Mouse (Mus musculus) kidney, postnatal 36 days (tissue): ENCODE measurements around the gene Abcb9.
A peak's percentile ranks its signal among the peaks of the same experiment; 100 is the strongest.
"Not testable (repeated sequence)": the region's sequence is repeated elsewhere in the genome, so short reads cannot be mapped to it uniquely, and the experiment has no call there.

Experiments used
- DNase-seq, 2 experiments: peaks; one replicate each; pipeline ENCODE4 v3.0.0; 2021 to 2022; ENCODE audit warnings: mixed read lengths in 2 of 2

Gene Abcb9

DNA sequence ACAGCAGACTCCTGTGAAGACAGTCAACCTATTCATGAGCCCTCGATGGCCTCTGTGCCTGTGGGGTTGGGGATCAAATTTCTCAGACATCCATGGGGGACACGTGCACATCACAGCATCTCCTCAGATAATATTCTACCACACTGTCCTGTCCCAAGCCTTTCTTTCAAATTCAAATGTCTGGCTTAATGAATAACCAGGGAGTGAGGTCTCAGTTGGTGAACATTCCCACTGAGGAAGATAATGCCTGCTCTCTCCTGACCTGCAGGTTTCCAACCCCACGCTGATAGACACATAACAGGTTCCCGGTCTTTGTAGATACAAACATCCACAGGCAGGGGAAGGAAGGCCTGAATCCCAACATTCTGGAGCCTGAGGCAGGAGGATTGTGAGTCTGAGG is 38.6 kb downstream of the Abcb9 start:
- no peak for DNase-seq

DNA sequence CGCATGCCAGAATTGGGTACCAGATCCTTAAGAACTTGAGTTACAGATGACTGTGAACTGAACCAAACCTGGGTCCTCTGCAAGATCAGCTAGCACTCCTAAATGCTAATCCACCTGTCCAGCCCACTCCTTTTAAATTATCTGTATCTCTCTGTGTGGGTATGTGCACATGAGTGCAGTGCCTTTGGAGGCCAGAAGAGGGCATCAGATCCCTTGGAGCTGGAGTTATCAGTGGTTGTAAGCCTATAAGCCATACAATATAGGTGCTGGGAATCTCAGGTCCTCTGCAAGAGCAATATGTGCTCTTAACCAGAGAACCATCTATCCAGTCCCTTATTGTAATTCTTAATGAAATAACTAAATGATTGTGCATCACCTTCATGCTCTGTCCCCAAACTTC is 39.4 kb downstream of the Abcb9 start:
- no peak for DNase-seq

DNA sequence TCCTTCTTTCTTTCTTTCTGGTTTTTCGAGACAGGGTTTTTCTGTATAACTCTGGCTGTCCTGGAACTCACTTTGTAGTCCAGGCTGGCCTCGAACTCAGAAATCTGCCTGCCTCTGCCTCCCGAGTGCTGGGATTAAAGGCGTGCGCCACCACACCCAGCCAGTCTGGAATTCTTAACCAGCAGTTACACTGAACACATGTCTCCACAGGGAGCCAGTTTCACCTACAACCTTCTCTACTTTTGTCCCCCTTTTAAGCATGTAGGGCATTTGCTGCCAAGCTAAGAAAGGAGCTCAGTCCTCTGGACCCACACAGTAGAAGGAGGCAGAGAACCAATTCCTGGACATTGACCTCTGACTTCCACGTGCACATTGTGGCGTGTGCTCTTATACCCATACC is 43.0 kb downstream of the Abcb9 start:
- DNase-seq = not testable (repeated sequence)

DNA sequence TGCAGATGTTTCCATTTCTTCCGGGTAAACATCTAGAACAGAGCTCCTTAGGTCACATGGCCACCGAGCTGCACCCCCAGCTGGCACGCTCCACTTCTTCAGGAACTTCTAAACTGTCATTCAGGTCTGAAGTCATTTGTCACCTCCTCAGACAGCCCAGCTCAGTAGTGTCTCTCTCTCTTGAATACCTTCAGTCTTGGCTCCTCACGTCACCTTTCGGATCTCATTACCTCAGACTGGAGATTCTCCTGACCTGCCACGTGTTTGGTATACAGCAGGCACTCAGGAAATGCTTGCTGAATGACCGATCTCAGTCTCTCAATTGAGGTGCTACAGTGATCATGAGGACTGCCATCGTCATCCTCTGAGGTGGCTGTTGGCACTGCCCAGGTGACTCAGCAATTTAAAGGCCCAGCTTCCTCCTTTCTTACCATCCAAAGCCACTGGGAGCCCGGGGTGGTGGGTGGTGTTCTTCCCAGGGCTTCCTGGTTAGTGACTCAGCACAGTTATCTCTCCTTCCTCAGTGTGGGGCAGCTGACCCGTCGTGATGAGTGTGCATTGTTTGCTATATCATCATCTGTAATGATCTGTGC is 43.6 kb downstream of the Abcb9 start:
- DNase-seq = no peak

DNA sequence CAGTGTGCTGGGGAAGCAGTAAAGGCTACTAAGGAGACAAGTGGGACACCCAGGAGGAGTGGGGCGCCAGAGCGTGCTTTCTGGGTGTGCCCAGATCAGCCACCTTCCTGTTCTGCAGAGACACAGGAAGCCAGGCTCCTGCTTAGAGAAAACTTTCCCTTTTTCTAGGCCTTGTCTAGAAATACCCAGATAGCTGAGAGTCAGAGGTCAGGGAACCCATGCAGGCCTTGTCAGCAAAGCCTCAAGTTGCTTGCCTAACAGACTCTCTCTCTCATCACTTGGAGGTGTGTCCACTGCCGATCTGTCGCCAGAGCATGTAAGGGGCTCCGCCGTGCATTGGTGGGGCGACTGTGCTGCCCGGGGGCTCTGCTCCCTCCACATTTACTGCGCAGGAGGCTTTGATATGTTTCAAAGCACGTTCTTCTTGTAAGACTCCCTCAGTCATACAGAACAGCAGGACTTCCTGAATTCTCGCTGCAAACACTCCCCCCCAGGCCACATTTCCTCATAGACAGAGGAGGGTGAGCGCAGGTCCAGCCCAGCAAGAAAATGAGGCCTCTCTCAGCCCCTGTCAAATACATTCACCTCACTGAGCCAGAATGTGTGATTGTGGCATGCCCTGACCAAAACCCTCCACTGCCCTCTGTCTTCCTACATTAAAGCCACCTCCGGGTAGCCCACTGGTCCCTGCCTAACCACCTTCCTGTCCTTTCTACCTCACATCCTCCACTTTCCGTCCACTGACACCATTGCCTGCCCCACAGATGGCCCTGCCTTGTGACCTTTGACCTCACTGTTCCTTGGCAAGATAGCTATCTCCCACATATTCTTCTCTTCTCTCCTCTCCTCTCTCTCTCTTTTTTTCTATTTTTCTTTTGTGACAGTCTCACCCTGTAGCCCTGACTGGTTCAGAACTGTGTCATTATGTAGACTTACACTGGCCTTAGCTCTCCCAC is 45.2 kb downstream of the Abcb9 start:
- DNase-seq = peak in 1 of 2 experiments; percentile 32

DNA sequence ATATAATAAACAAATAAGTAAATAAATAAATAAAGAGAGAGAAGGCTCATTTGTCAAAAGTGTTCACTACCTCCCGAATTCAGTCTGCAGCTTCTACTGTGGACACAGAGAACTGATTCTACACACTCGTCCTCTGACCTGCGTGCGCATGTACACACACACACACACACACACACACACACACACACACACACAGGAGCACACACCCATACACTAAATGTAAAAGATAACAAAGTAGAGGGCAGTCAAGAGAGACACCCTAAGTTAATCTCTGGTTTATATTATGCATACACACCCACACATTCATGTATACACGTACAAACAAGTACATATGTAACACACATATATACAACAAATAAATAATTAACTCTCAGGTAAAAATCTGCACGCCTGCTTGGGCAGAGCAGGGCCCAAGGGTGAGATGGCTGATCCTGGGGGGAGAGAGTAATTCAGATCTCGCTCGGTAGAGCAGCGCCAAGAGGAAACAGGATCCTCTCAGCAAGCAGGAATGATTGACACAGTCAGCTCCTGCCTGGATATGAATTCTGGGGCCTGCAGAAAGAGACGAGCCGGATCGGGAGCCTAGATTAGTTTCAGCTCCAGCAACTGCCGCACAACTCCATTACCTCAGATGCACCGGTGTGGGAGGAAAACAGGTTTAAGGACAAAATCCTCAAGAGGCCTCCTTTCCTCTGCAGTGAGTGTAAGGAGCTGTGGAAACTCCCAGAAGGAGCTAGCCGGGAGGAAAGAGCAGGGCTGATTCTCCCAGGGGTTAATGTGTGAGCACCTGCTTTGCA is 46.2 kb downstream of the Abcb9 start:
- no peak for DNase-seq

DNA sequence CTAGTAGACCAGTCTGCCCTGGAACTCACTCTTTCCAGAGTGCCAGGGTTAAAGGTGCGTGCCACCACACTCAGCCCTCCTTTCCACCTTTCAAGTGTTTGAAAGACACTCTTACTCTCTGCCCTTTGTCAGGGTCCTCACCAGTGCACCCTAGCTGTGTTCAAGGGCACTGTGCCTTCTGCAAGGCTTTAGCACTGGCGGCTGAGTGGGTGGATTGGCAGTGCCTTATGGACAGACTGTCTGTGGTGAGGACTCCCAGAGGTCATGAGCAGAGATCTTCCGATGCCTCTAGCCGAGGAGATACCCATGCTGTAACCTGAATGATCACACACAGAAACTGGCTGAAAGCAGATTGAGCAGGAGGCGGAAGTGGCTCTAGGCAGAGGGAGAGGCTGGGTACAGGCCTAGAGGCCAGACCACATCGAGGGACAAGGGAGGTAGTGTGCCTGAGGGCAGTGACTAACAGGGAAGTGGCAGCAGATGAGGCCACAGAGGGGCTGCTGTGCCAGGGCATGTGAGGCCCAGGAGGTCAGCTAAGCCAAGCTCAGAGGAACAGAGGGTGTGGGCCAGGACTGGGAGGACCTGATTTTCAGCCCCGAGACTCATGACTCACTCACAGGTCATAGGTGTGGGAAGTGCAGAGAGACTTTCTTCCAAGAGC is 48.7 kb downstream of the Abcb9 start:
- DNase-seq = no peak

DNA sequence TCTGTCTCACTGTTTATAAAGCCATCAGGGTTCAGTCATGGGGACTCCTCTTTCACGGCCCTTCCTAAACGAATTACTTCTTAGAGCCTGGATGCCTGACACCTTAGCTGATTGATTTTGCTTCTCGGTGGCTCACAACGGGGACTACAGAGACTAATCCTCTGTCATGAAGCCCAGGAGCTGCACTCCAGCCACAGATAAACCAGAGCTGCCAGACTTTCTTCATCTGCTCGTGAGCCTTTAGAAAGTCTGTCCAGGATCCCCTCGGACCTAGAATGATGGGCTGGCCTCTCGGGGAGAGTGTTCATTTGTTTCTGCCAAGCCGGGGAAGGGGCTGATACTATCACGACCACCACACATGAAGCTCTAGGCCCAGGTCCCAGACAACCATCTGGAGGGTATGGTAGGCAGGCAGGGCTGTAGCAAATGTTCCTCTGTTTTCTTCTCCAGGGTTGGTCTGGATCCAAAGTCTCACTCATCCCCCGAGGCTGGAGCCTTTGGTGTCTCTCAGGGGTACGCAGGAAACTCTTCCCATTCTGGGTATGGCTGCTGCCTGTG is 50.1 kb downstream of the Abcb9 start:
- DNase-seq = no peak

DNA sequence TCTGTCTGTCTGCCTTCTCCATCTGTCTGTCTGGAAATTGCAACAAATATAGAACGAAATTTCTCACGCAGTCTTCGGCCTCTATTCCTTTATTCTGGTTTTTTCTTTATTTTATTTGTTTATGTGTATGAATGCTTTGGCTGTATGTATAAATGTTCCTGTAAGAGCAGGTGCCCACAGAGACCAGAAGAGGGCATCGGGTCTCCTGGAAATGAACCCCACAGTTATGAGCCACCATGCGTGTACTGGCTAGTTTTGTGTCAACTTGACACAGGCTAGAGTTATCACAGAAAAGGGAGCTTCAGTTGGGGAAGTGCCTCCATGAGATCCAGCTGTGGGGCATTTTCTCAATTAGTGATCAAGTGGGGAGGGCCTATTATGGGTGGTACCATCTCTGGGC is 51.6 kb downstream of the Abcb9 start:
- no peak for DNase-seq

DNA sequence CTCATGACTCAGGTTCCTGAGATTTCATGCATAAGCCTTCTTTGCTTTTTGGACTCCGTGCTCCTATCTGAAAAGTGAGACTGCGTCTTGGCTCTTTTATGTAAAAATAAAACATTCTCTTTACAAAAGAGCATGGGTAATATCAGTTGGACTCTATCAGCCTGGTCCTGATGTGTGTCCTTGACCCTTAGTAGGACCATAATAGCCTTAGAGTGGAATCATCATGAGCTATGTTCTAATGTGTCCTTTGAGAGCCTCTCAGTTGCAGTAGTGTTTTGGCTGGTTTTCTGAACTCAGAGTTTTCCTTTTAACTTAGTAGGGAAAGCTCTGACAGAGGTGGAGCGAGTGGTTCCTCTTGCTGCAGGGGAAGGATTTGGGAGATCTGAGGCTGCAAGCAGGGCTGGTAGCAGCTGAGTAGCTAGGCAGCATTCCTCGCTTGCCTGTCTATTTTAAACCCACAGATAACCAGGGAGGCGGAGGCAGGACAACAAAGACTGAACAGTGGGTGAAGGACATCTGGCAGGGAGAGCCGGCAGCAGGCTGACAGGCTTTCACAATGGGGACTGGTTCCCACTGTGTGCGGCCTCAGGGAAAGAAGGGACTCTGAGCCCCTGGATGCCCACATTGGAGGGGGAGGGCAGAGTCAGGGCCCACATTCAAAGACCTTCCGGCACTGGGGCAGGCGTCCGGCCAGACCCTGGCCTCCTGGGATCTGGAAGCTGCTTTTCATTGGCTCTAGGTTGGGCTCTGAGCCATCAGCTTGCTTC is 52.2 kb downstream of the Abcb9 start:
- DNase-seq = peak in 1 of 2 experiments; percentile 61

DNA sequence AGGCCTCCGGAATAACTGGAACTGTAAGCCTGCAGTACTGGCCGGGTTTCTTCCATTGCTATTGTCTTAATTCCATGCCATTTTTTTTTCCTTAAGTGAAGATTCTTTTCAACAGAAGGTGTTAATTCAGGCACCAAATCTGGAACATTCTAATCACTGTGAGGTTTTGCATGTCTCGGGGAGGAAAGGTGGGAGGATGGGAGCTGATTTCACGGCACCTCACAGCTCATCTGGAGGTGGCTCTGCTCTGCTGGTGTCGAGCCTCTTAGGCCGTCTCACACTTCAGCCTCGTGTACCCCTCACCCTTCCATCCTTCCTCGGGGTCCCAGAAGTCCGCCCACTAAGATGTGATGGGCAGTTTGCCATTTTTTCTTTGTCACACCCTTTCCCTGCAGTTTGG is 54.5 kb downstream of the Abcb9 start:
- DNase-seq = no peak

DNA sequence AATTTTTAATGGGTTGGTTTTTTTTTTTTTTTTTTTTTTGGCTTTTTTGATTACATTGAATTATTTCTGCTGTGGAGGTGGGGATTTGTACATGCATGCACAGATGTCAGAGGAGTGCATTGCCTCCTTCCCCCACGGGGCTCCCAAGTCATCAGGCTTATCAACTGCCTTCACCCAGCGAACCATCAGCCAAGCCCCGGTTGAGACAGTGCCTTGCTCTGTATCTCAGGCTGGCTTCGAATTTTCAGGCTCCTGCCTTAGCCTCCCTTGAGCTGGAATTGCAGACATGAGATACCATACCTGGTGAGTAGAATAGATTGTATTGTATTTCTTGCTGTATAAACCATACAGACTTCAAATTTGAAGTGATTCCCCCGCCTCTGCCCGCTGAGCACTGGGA is 56.0 kb downstream of the Abcb9 start:
- DNase-seq = no peak

DNA sequence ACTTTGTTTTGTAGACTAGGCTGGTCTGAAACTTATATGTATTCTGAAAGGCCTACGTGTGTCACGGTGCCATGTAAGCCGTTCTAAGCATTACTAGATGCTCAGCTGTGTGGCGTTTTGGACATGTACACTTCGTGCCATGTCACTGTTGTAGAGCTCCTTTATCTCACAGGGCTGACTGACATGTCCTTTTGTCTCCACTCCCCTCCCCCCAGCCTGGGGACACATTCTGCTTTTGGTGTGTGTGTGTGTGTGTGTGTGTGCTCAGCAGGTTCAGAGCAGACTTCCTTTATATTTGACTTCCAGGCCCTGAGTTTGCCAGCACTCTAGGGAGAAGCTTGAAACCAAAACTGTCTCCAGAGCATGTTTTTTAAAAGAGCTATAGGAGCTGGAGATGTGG is 58.8 kb downstream of the Abcb9 start:
- no peak for DNase-seq

DNA sequence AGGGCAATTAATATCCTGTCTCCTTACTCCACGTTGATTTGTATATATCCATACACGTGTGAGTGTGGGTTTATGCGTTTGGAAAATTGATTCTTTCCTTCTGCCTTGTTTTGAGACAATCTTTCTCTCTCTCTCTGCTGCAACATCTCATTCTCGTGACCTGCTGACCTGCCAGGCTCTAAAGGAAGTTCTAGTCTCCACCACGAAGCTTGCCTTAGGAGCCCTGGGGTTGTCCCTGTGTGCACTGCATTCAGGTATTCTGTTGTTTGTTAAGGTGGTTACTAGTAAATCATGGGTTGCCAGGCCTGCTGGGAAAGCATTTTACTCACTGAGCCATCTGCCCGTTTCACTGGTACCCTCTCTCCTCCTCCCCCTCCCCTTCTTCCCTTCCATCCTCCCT is 59.3 kb downstream of the Abcb9 start:
- no peak for DNase-seq

DNA sequence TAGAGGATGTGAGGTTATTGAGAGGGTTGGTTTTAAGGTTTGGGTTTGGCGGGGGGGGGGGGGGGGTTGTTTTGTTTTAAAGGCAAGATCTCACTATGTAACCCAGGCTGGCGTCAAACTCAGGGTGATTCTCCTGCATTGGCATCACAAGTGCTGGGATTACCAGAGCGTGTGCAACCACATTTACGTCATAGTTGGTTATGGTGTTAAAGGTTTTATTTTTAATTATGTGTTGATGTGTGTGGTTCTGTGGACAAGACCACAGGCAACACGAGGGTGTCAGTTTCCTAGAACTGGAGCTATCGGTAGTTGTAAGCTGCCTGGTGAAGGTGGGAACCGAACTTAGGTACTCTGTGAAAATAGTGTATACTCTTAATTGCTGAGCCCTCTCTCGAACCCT is 59.8 kb downstream of the Abcb9 start:
- no peak for DNase-seq

DNA sequence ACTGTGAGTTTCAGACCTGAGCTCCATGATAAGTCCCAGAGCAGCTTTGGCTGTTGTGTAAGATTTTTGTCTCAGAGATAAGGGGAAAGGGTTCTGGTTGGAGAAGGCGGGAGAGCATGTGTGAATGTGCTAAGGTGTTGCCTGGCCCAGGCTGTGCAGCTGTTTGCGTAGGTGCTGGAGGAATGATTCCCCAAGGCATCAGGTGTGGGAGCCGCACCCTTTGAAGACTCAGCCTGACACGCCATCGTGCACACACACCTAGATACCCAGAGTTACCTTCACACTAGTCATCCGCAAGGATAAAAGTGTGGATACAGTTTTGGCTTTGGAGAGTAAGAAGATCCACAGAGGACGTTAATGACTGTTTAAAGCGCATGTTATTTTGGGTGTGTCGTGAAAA is 60.2 kb downstream of the Abcb9 start:
- no peak for DNase-seq

DNA sequence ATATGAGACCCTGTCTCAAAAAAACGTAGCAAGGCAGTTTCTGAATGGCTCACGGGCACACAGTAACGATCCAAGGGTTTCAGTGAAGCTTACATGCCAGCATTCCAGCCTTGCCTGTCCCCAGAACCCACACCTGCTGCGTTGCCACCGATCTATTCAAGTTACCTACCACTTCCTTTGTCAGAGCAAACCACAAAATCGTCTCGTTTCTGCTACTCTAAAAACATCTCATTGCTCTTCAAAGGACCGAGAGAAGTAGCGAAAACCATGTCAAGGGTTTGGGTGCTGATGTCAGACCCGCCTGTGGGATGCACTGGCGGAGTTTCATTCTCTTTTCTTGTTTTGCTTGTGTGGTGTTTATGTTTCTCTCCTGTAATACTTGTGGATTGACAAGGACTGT is 61.1 kb downstream of the Abcb9 start:
- no peak for DNase-seq

DNA sequence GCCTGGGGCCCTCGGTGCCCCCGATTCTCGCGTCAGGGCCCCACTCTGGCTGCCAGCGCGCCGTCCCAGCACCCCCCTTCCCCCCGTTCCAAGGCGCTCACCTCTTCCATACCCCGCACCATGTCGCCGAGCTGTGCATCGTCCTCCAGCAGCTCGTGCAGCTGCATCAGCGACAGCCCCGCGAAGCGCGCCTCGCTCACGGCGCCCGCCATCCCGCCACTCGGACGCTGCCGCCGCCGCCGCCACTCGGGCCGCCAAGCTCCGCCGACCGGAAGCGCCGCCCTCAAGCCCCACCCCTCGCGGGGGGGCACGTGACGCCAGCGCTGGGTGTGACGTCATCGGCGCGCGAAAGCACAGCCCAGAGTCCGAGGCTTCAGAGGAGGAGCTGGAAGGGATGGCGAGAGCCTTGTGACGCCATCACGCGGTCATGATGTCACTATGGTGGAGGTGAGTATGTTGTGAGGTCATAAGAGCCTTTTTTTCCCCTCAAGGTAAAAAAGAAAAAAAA is 63.5 kb downstream of the Abcb9 start, which contains the start of gene Vps37b:
Gene Vps37b (minus strand): TSS at position 270 of the 508 bp plus-strand sequence.
- DNase-seq = peak; percentile 87 to 95

DNA sequence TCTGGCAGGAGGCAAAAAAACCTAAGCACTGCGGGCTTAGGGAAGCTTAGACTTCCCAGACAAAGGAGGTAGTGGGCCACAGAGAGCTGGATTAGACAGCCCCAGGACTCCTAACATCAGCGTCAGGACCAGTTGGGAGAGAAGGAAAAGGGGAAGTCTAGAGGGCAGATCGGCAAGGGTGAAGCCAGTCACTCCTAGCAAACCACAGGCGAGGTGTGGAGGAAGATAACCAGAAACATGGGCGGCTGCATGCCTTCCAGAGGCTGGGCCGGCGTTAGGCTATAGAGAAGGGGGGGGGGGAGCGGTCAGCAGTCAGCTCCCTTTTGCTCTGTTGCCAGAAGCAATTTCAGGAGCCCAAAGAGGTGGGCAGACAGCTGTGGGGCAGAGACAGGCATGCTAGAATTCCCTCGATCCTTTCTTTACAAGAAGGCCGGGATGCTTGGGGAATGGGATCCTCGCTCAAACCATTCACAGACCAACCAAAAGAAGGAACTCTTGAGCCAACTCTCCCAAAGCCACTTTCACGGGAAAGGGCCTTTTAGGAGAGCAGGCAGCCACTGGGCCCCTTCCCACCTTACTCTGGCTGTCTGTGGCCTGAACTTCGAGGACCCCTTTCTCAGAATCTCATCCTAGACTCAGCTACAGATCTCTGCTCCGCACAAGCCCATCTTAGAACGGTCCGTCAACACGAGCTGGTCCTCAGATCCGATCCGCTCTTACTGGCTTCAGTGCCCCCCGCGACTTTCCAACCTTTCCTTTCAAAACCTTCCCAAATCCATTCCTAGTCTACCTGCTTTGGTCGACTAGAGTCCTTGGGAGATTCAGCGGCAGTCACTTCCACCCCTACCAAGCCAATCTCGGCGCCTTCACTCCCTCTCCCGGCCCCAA is 64.3 kb downstream of the Abcb9 start:
- no peak for DNase-seq

DNA sequence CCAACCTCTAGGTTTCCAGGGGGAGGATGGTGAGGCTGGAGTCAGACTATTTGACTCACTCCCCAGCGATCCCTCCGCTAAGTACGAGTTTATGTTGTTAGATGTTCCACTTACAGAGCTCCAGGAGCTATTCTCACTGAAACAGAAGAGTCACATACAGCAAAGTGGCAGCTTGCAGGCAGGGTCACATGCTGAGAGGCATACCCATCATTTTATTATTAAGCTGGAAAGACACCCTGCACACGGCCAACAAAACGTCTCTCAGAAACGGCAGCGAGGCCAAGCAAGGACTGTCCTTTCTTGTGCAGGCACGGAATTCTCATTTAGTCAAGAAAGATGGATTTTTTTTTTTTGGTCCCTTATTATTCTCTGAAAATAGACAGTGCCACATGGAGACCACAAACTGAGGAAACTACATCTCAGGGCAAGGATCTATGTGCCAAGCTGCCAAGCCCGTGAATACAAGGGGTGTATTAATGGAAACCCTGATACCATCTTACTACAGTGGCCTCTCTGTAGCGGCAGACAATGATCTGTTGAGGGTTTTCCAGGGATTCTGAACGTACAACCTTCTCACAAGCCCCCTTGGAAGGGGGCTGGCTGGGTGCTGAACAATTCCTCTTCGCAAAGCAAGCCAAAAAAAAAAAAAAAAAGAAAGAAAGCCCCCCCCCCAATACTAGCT is 65.1 kb downstream of the Abcb9 start:
- no peak for DNase-seq
